22 mouse cellular contexts compared by ENCODE assay signal in the genomic region with DNA sequence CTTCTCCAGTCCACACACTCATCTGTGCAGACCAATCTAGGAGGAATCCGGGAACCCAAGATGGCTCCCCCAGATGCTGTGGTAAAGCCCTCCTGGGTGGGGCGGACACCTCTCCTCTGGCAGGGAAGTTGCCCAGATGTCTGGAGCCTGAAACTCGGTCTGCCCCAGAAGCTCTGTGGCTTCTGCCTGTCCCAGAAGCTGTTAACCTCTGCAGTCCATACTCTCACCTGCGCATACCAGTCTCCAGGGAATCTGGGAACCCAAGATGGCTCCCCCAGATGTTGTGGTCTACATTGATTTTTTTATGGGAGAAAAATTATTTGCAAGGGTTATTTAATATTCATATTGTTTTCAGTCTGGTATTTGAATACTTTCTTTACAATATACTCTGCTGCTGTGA. TPM values are rescaled to one million over a fixed set of nuclear protein-coding genes. Genes with fewer than 3 reads are reported as not detected.
DNase-seq lines count a peak whose midpoint lies in the region; ATAC-seq and TF ChIP-seq lines count a peak whose summit lies in the region.
"Had no signal": no experiment of that assay in that cellular context is flagged by ENCODE, and none has a peak within 500 bp of the region (broad histone marks: within the 10 kb centered on the region; RNA-seq: fewer than 3 reads in every experiment).

No protein-coding gene starts in this region.

- no peak for ATAC-seq in hindbrain, postnatal 0 days
- ATAC-seq: activated CD4-positive, CD25-positive, alpha-beta regulatory T cell, adult 4 months; CD4-positive, CD25-positive, alpha-beta regulatory T cell, adult 4 months; Patski had no signal

- H3K4me3 ChIP-seq in hindbrain, postnatal 0 days (ENCODE audit: low read length), result no peak overlapping the region

- no peak for TF ChIP-seq CTCF in hindbrain, postnatal 0 days (IDR thresholded peaks at IDR 0.05; ENCODE audit: low read depth)

- no peaks in the 10 kb centered on the region for H3K27me3 ChIP-seq in hindbrain, postnatal 0 days (ENCODE audit: insufficient read depth, low read length)
- H3K27me3 ChIP-seq: CH12.LX, Patski had no signal

- no peak overlapping the region for H3K4me2 ChIP-seq in hindbrain, postnatal 0 days (ENCODE audit: low read depth, low read length)

- WGBS in hindbrain, postnatal 0 days, result 93% methylated on average over 4 of the region's 4 CpGs

- DNase-seq in 3T3-L1 (ENCODE audit: low read depth, low spot score) (peak; percentile 88), adipocyte (ENCODE audit: low spot score) (peak; percentile 89)
- DNase-seq in layer of hippocampus, postnatal 36 days, result no peak
- no peak for DNase-seq in hindbrain, postnatal 0 days (ENCODE audit: low spot score)
- DNase-seq: adrenal gland, adult 2 months; adrenal gland, adult 8-10 months; adrenal gland, postnatal 10 days; adrenal gland, postnatal 14 days; adrenal gland, postnatal 25 days; adrenal gland, postnatal 36 days; B cell, adult 2 months; cerebellum, adult 11 months; cerebellum, adult 11-12 months; cerebellum, adult 18-20 months; cerebellum, adult 2 months; cerebellum, adult 8-10 months had no signal

- H3K27ac ChIP-seq in hindbrain, postnatal 0 days, result no peak overlapping the region

- H3K4me1 ChIP-seq in hindbrain, postnatal 0 days (ENCODE audit: insufficient read depth, low read length), result no peaks in the 10 kb centered on the region

- H3K9ac ChIP-seq in hindbrain, postnatal 0 days (replicated peaks; ENCODE audit: low read length), result no peak overlapping the region

- H3K36me3 ChIP-seq in hindbrain, postnatal 0 days (ENCODE audit: insufficient read depth, low read length), result no peaks in the 10 kb centered on the region
- H3K36me3 ChIP-seq: G1E had no signal

- no peaks in the 10 kb centered on the region for H3K9me3 ChIP-seq in hindbrain, postnatal 0 days (ENCODE audit: low read length)

RNA-seq across cellular contexts. Expression of a gene that starts 58.4 kb away (rescaled TPM):
- 10 to 100 TPM; 31.0 to 31.9 TPM for total RNA-seq in layer of hippocampus, postnatal 36 days (2021)
- total RNA-seq in hindbrain, postnatal 0 days (2014; rRNA removed), result 26.0 and 30.4 TPM in 2 replicates
- polyA plus RNA-seq in hindbrain, postnatal 0 days (2015; fragmentation: Nextera tagmentation; extraction: Ambion mirVana), result 26.6 and 27.8 TPM in 2 replicates
- total RNA-seq: CH12.LX, G1E, MEL had no signal
- polyA plus RNA-seq: activated CD4-positive, CD25-positive, alpha-beta regulatory T cell, adult 4 months; CD4-positive, CD25-positive, alpha-beta regulatory T cell, adult 4 months; G1E had no signal

Comparison
In these comparisons a context has a peak if more than half of its experiments do, and no peak if none do; other contexts are left out.
1. DNase-seq: peak in 3T3-L1 (single experiment) and adipocyte (single experiment); none in layer of hippocampus, postnatal 36 days (0 of 2) and hindbrain, postnatal 0 days (single experiment).